Mouse (Mus musculus) G1E (cell line): ENCODE measurements around the gene Stxbp3. TPM values are rescaled to one million over a fixed set of nuclear protein-coding genes. Genes with fewer than 3 reads are reported as not detected.

Source experiments
- ATAC-seq: 2 replicates; pipeline ENCODE4 v1.8.0; 2016; ENCODE audit warnings: mild to moderate bottlenecking; ENCODE audit not compliant: insufficient number of reproducible peaks, poor library complexity, low FRiP score, severe bottlenecking; ENCODE audit errors: extremely low read depth
- DNase-seq: peaks from one replicate; pipeline ENCODE4 v3.0.0; 2012; ENCODE audit warnings: low spot score
- H3K27me3 ChIP-seq: 2 replicates; pipeline ENCODE4 v1.6.1; 2012; ENCODE audit warnings: mild to moderate bottlenecking, low read length, inconsistent platforms; ENCODE audit not compliant: insufficient read depth
- H3K36me3 ChIP-seq: replicated peaks from 2 replicates; pipeline ENCODE3; 2012; ENCODE audit warnings: mild to moderate bottlenecking, inconsistent platforms
- H3K4me1 ChIP-seq: 2 replicates; pipeline ENCODE4 v1.6.1; 2012; ENCODE audit warnings: low read depth, low read length, inconsistent platforms, mixed read lengths; ENCODE audit not compliant: insufficient read depth
- H3K4me3 ChIP-seq: 2 replicates; pipeline ENCODE4 v1.5.1; 2012; ENCODE audit warnings: low read depth, mild to moderate bottlenecking, inconsistent platforms, low read length, moderate library complexity, mixed read lengths
- H3K9me3 ChIP-seq: replicated peaks from 2 replicates; pipeline ENCODE4 v1.6.1; 2012; ENCODE audit warnings: inconsistent platforms
- CTCF ChIP-seq: IDR thresholded peaks from 2 replicates; pipeline ENCODE4 v1.5.1; 2012; ENCODE audit warnings: low read depth, low read length, inconsistent platforms, mixed read lengths
- GATA1 ChIP-seq: IDR thresholded peaks from 2 replicates; pipeline ENCODE4 v1.6.1; 2012; ENCODE audit warnings: borderline replicate concordance, low read length, inconsistent platforms, mixed read lengths
- GATA2 ChIP-seq: IDR thresholded peaks from 2 replicates; pipeline ENCODE4 v1.6.1; 2012; ENCODE audit warnings: low read depth, low read length, inconsistent platforms, borderline replicate concordance
- POLR2AphosphoS5 ChIP-seq: IDR thresholded peaks from 2 replicates; pipeline ENCODE4 v1.6.1; 2012; ENCODE audit warnings: low read depth, low read length, inconsistent platforms; ENCODE audit not compliant: insufficient replicate concordance
- TAL1 ChIP-seq: conservative IDR thresholded peaks from 2 replicates; pipeline ENCODE4 v1.6.1; 2012; ENCODE audit warnings: low read depth, low read length, inconsistent platforms, mixed read lengths
- polyA plus RNA-seq: library from polyadenylated mRNA; stranded (reverse); fragments of >175 nt; gene quantifications from 2 replicates; pipeline ENCODE4 v1.2.3, GENCODE M21; 2012
- total RNA-seq, 2 experiments: library from RNA; stranded (forward) in 1 of 2; stranded (reverse) in 1 of 2; fragments of 200-1000 nt in 1 of 2; fragments of >200 nt in 1 of 2; fragmentation: Nextera tagmentation in 1 of 2; gene quantifications; 2 replicates each; pipeline ENCODE4 v1.2.3; 2014 to 2017

Stxbp3 gene
- total and polyA plus RNA-seq, 3 experiments = 9.4 to 35.6 (median 27.9) TPM

DNA sequence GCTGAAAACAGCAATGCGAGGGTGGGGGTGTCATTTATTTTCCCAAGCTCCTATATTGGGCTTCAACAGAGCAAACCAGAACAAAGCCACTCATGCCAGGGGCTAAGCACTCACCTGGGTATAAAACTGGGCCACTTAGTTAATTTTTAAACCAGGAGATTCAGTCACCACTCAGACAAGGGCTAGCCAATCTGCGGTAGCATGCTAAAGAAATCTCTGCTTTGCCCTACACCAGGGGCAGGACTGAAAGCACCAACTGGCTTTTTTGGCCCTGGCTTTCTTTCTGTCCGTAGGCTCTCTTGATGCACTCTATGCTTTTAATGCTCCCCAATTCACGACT, 51.9 kb downstream of the Stxbp3 start:
- ATAC-seq = no peak
- Histone ChIP-seq H3K27me3 (no peaks in the 10 kb centered on the region), H3K36me3 (peaks cover 13% of the 10 kb centered on the region), H3K4me1 (no peaks in the 10 kb centered on the region), H3K4me3 (no peak overlapping the region), H3K9me3 (peaks cover 3% of the 10 kb centered on the region; the same call in 1 of the 2 replicates)
- TF ChIP-seq GATA2 (no peak), GATA1 (no peak), CTCF (no peak)
- no peak for DNase-seq

DNA sequence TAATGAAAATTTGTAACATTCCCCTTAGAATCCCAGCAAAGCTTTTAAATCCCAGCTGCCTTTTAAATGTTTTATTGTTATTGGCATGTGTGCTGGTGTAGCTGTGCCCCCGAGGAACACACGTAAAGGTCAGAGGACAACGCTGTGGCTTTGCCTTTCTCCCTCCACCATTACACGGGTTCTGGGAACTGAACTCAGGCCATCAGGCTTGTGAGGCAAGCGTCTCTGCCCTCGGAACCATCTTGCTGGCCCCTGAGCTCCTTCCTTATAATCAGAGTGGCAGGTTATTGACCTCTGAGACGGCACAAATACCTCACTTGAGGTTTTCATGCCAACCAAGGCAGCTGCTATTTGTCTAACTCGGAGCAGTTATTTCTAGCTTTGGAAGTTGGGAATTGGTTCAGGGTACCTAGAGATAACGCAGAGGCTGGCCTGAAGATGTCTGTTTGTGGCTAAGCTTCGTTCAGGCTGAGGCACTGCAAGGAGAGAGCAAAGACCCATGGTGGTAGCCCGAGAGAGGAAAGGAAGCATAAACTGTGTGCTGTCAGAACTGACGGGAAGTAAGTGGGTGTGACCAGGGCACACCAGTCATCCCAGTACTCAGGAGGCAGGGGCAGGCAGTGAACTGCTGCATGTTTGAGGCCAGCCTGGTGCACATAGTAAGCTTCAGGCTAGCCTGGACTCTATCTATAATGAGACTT, 52.4 kb downstream of the Stxbp3 start:
- peaks cover 13% of the 10 kb centered on the region for H3K36me3 ChIP-seq
- no peaks in the 10 kb centered on the region for H3K4me1 ChIP-seq
- H3K9me3 ChIP-seq = peaks cover 3% of the 10 kb centered on the region; the same call in 1 of the 2 replicates
- TF ChIP-seq GATA2 = no peak
- TF ChIP-seq TAL1 = no peak
- no peak for TF ChIP-seq GATA1
- no peak for TF ChIP-seq CTCF
- TF ChIP-seq POLR2AphosphoS5 = no peak
- DNase-seq (no peak), ATAC-seq (no peak)
- no peaks in the 10 kb centered on the region for H3K27me3 ChIP-seq
- no peak overlapping the region for H3K4me3 ChIP-seq

DNA sequence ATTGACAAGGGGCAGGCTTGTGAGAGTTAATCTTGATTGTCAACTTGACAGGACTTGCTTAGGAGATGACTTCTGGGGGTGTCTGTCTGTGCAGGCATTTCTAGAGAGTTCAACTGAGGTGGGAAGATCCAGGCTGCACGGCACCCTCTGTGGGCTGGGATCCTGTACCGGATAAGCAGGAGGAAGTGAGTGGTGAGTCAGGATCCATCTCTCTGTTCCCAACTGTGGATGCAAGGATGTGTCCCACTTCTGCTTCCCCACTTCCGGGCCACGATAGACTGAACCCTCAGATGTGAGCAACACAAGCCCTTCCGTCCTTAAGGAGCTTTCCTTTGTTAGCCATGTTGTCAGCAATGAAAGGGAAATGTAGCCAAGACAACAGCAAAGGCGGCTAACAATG, 53.8 kb downstream of the Stxbp3 start:
- no peaks in the 10 kb centered on the region for H3K27me3 ChIP-seq
- H3K9me3 ChIP-seq = peaks cover 3% of the 10 kb centered on the region; the same call in 1 of the 2 replicates
- peaks cover 3% of the 10 kb centered on the region for H3K36me3 ChIP-seq
- DNase-seq = no peak
- H3K4me3 ChIP-seq = no peak overlapping the region
- TF ChIP-seq GATA1 (no peak), POLR2AphosphoS5 (no peak), TAL1 (no peak), CTCF (no peak), GATA2 (no peak)
- H3K4me1 ChIP-seq = no peaks in the 10 kb centered on the region
- ATAC-seq = no peak

DNA sequence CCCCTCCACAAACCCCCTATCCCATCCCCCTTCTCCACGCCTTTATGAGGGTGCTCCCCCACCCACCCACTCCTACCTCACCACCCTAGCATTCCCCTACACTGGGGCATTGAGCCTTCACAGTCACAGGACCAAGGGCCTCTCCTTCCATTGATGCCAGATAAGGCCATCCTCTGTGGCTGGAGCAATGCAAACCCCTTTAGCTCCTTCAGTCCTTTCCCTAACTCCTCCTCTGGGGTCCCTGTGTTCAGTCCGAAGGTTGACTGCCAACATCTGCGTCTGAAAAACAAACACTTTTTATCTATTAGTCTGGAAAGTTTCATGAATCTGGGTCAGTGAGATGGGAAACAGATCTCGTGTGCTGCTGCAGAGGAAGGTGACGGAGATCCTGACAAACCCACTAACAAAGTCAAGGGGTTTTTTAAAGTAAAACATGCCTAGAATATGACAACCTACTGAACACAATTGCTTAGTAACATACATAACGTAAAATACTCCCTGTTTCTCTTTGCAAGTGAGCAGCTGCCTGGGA, 57.9 kb downstream of the Stxbp3 start:
- H3K4me3 ChIP-seq = no peak overlapping the region
- H3K4me1 ChIP-seq = no peaks in the 10 kb centered on the region
- H3K27me3 ChIP-seq = no peaks in the 10 kb centered on the region; the same call in 1 of the 2 replicates
- no peak for ATAC-seq
- no peaks in the 10 kb centered on the region for H3K36me3 ChIP-seq
- peaks cover 3% of the 10 kb centered on the region; the same call in 1 of the 2 replicates for H3K9me3 ChIP-seq
- no peak for DNase-seq
- no peak for TF ChIP-seq GATA1
- no peak for TF ChIP-seq GATA2
- no peak for TF ChIP-seq TAL1

DNA sequence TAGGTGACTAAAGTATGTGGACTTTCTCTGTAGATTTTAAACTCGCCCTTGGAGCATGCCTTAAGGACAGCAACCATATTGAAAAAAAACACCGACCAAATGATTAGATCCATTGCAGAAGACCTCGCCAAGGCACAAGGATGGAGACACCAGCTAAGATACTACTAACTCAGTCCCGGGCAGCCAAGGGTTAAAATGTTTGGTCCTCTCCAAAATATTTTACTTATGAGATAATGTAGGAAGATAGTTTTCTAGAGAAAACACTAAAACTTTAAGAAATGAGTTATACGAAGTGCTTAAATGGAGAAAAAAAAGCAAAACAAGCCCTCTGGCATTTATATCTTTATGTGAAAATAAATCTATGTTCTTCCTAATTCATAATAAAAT, 58.4 kb downstream of the Stxbp3 start:
- peaks cover 3% of the 10 kb centered on the region; the same call in 1 of the 2 replicates for H3K9me3 ChIP-seq
- H3K4me1 ChIP-seq = no peaks in the 10 kb centered on the region
- TF ChIP-seq GATA2 = no peak
- no peak for TF ChIP-seq TAL1
- no peak for TF ChIP-seq POLR2AphosphoS5
- TF ChIP-seq GATA1 = no peak
- DNase-seq (no peak), ATAC-seq (no peak)
- H3K27me3 ChIP-seq = no peaks in the 10 kb centered on the region; the same call in 1 of the 2 replicates
- H3K36me3 ChIP-seq = no peaks in the 10 kb centered on the region
- no peak overlapping the region for H3K4me3 ChIP-seq

DNA sequence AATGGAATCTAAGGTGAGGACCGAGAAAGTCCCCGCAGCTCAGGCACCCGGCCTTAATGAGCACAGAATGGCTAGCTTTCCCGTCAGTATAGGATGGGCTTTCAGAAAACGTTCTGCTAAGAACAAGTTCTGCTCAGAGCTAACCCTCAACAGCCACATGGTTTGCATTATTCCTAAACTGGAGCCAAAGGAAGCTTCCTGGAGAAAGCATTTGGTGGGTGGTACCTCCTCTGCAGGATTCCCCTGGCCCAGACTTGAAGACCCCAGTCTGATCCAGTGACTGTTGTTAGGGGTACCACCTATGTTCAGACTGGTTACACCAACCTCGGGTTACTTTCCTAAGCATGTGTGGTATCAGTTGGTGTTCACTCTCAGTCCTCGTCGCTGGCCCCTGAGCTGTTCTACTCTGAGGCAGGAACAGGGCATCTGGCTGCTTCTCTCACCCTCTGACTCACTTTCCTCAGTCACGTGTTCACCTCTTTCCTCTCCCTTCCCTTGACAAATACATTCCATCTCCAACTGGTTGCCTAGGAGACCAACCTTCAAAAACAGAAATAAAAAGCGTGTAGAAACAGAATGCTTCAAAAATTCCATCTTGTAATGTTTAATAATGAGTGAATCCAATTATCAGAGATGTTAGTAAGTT, 59.0 kb downstream of the Stxbp3 start:
- DNase-seq (no peak), ATAC-seq (no peak)
- Histone ChIP-seq H3K9me3 (peaks cover 3% of the 10 kb centered on the region; the same call in 1 of the 2 replicates), H3K27me3 (no peaks in the 10 kb centered on the region; the same call in none of the 2 replicates), H3K4me3 (no peak overlapping the region), H3K36me3 (no peaks in the 10 kb centered on the region), H3K4me1 (peaks cover 2% of the 10 kb centered on the region; the same call in 1 of the 2 replicates)
- TF ChIP-seq TAL1 (no peak), CTCF (no peak), GATA2 (no peak), GATA1 (no peak), POLR2AphosphoS5 (no peak)
